Mouse (Mus musculus) heart, postnatal 0 days (tissue): Measurements from ENCODE around the gene Grhl3. TPM values are rescaled to one million over a fixed set of nuclear protein-coding genes. Genes with fewer than 3 reads are reported as not detected.

ENCODE experiments used
- ATAC-seq: fragments of 200-750 bp; cut with Nextera tagmentation; 2 replicates; pipeline ENCODE4 v1.8.0; 2017; ENCODE audit warnings: low read depth, moderate number of reproducible peaks, moderate library complexity; ENCODE audit not compliant: insufficient read depth
- DNase-seq: peaks from one replicate; pipeline ENCODE4 v3.0.0-alpha.2; 2016; ENCODE audit warnings: low spot score
- H3K27ac ChIP-seq: fragments of 300-500 bp; sonication (generic); 2 replicates; pipeline ENCODE4 v1.5.1; 2014; ENCODE audit warnings: low read depth, mild to moderate bottlenecking
- H3K27me3 ChIP-seq: fragments of 300-500 bp; sonication (generic); 2 replicates; pipeline ENCODE4 v1.6.1; 2014; ENCODE audit warnings: low read length, mixed read lengths; ENCODE audit not compliant: control insufficient read depth, insufficient read depth
- H3K36me3 ChIP-seq: fragments of 300-500 bp; sonication (generic); replicated peaks from 2 replicates; pipeline ENCODE4 v1.6.1; 2014; ENCODE audit warnings: low read length, mixed read lengths; ENCODE audit not compliant: control insufficient read depth, insufficient read depth
- H3K4me1 ChIP-seq: fragments of 300-500 bp; sonication (generic); 2 replicates; pipeline ENCODE4 v1.6.1; 2014; ENCODE audit warnings: antibody characterized with exemption; ENCODE audit not compliant: control insufficient read depth, insufficient read depth
- H3K4me2 ChIP-seq: fragments of 300-500 bp; sonication (generic); 2 replicates; pipeline ENCODE4 v1.6.1; 2014; ENCODE audit warnings: low read depth, mild to moderate bottlenecking, low read length, moderate library complexity
- H3K4me3 ChIP-seq: fragments of 300-500 bp; sonication (generic); 2 replicates; pipeline ENCODE4 v1.5.1; 2014; ENCODE audit warnings: low read depth, low read length
- H3K9ac ChIP-seq: fragments of 300-500 bp; sonication (generic); replicated peaks from 2 replicates; pipeline ENCODE4 v1.6.1; 2014; ENCODE audit warnings: low read depth, low read length, mixed read lengths
- H3K9me3 ChIP-seq: fragments of 300-500 bp; sonication (generic); replicated peaks from 2 replicates; pipeline ENCODE4 v1.6.1; 2016; ENCODE audit warnings: low read length; ENCODE audit not compliant: control insufficient read depth
- CTCF ChIP-seq: IDR thresholded peaks from 2 replicates; pipeline ENCODE4 v1.5.1; 2016; ENCODE audit warnings: antibody characterized with exemption, control low read depth, low read depth
- EP300 ChIP-seq: IDR thresholded peaks from 2 replicates; pipeline ENCODE4 v1.6.1; 2016; ENCODE audit warnings: antibody characterized with exemption, low read depth
- WGBS: fragments of 180-500 bp; shearing (Covaris S2); extraction: QIAGEN DNeasy Blood & Tissue Kit; methylation state at CpG from one replicate; pipeline ENCODE4 v1.1.7; 2014; 5-methylcytosine and 5-hydroxymethylcytosine counted together
- polyA plus RNA-seq: library from polyadenylated mRNA; unstranded; fragments of >200 nt; fragmentation: Nextera tagmentation; extraction: Ambion mirVana; gene quantifications from 2 replicates; pipeline ENCODE4 v1.2.1, GENCODE M21; 2015
- total RNA-seq: library from RNA; depleted of rRNA; stranded (reverse); fragments of >200 nt; gene quantifications from 2 replicates; pipeline ENCODE4 v1.2.3, GENCODE M21; 2014; ENCODE audit warnings: low replicate concordance

Gene Grhl3
- total and polyA plus RNA-seq, 2 experiments from 2014 or later: 1.4 to 1.9 TPM

GRCm38 (mm10) chr4:135567042-135567441, 6.4 kb downstream of the Grhl3 start:
- ATAC-seq (no peak), DNase-seq (no peak)
- Histone ChIP-seq H3K9me3 (no peaks in the 10 kb centered on the region), H3K27ac (peak overlapping the region; percentile 90), H3K9ac (no peak overlapping the region), H3K36me3 (no peaks in the 10 kb centered on the region), H3K27me3 (0 out of 2 replicates have a peak, but pooled peaks cover 2% of the 10 kb centered on the region), H3K4me3 (no peak overlapping the region), H3K4me2 (no peak overlapping the region), H3K4me1 (peaks cover 60% of the 10 kb centered on the region)
- WGBS: 26% methylated on average over 11 of the region's 11 CpGs
- no peak for TF ChIP-seq CTCF
- no peak for TF ChIP-seq EP300

GRCm38 (mm10) chr4:135565400-135565799, 8.0 kb downstream of the Grhl3 start:
- ATAC-seq: peak; percentile 88

GRCm38 (mm10) chr4:135563794-135564193, 9.6 kb downstream of the Grhl3 start:
- DNase-seq (no peak), ATAC-seq (no peak)
- no peak overlapping the region for H3K27ac ChIP-seq
- no peaks in the 10 kb centered on the region for H3K9me3 ChIP-seq
- WGBS: 45% methylated on average over 2 of the region's 2 CpGs
- TF ChIP-seq EP300 (no peak), CTCF (no peak)
- peaks cover 48% of the 10 kb centered on the region for H3K4me1 ChIP-seq
- H3K36me3 ChIP-seq: no peaks in the 10 kb centered on the region
- H3K4me2 ChIP-seq: no peak overlapping the region
- no peak overlapping the region for H3K9ac ChIP-seq
- H3K4me3 ChIP-seq: no peak overlapping the region
- H3K27me3 ChIP-seq: no peaks in the 10 kb centered on the region

More at GRCm38 (mm10) chr4:135565400-135565799, 8.0 kb downstream of the Grhl3 start:
- WGBS: 6% methylated on average over 9 of the region's 9 CpGs
- Histone ChIP-seq H3K4me3 (no peak overlapping the region), H3K4me1 (peaks cover 51% of the 10 kb centered on the region), H3K27me3 (0 out of 2 replicates have a peak, but pooled peaks cover 2% of the 10 kb centered on the region), H3K27ac (peak overlapping the region; percentile 90), H3K9ac (no peak overlapping the region), H3K9me3 (no peaks in the 10 kb centered on the region), H3K4me2 (no peak overlapping the region), H3K36me3 (no peaks in the 10 kb centered on the region)
- TF ChIP-seq CTCF (0 out of 2 replicates have a peak, but pooled peaks have one; percentile 1), EP300 (peak; percentile 96)
- DNase-seq: peak; percentile 96

- ATAC-seq (no peak), DNase-seq (no peak)
- H3K36me3 ChIP-seq: no peaks in the 10 kb centered on the region
- H3K27ac ChIP-seq: no peak overlapping the region
- peaks cover 39% of the 10 kb centered on the region for H3K4me1 ChIP-seq
- H3K9me3 ChIP-seq: no peaks in the 10 kb centered on the region
- H3K4me2 ChIP-seq: no peak overlapping the region
- 56% methylated on average over 6 of the region's 6 CpGs for WGBS
- no peaks in the 10 kb centered on the region for H3K27me3 ChIP-seq
- H3K4me3 ChIP-seq: no peak overlapping the region
- H3K9ac ChIP-seq: no peak overlapping the region
- TF ChIP-seq CTCF: no peak
These were observed 24.1 kb downstream of the Grhl3 start for GRCm38 (mm10) chr4:135549323-135549722.

- Histone ChIP-seq H3K9me3 (no peaks in the 10 kb centered on the region), H3K4me2 (no peak overlapping the region), H3K9ac (no peak overlapping the region), H3K36me3 (no peaks in the 10 kb centered on the region), H3K4me1 (peaks cover 37% of the 10 kb centered on the region), H3K27me3 (no peaks in the 10 kb centered on the region), H3K27ac (no peak overlapping the region), H3K4me3 (no peak overlapping the region)
- WGBS: 43% methylated on average over 9 of the region's 9 CpGs
- TF ChIP-seq EP300: no peak
- TF ChIP-seq CTCF: no peak
- DNase-seq (no peak), ATAC-seq (no peak)
These were observed 24.8 kb downstream of the Grhl3 start for GRCm38 (mm10) chr4:135548521-135549077.

GRCm38 (mm10) chr4:135548108-135548507, 25.3 kb downstream of the Grhl3 start:
- H3K4me1 ChIP-seq: peaks cover 37% of the 10 kb centered on the region
- no peak overlapping the region for H3K4me2 ChIP-seq
- ATAC-seq (no peak), DNase-seq (no peak)
- no peaks in the 10 kb centered on the region for H3K36me3 ChIP-seq
- H3K4me3 ChIP-seq: no peak overlapping the region
- no peaks in the 10 kb centered on the region for H3K9me3 ChIP-seq
- H3K9ac ChIP-seq: no peak overlapping the region
- 37% methylated on average over 7 of the region's 7 CpGs for WGBS
- TF ChIP-seq CTCF (no peak), EP300 (no peak)
- 0 out of 2 replicates have a peak overlapping the region, but pooled peaks have one; percentile 12 for H3K27ac ChIP-seq
- no peaks in the 10 kb centered on the region for H3K27me3 ChIP-seq
